Mouse (Mus musculus) activated CD4-positive, CD25-positive, alpha-beta regulatory T cell, adult 4 months (primary cell): ENCODE results near the gene Strn3. TPM values are rescaled to one million over a fixed set of nuclear protein-coding genes. Genes with fewer than 3 reads are reported as not detected.
A peak's percentile ranks its signal among the peaks of the same experiment; 100 is the strongest.
"Not testable (repeated sequence)": the region's sequence is repeated elsewhere in the genome, so short reads cannot be mapped to it uniquely, and the experiment has no call there.

Experiments
- ATAC-seq: one replicate; pipeline ENCODE4 v1.8.0; 2017
- polyA plus RNA-seq, 2 experiments: library from polyadenylated mRNA; unstranded; fragments of 100-300 nt; shearing (Covaris generic); gene quantifications; one replicate each; pipeline ENCODE4 v1.2.1; 2017

Gene Strn3
- polyA plus RNA-seq, 2 experiments from 2014 or later = 15.6 to 23.2 TPM

GRCm38 (mm10) chr12:51692870-51693269 lies 1.2 kb upstream of the Strn3 start:
- ATAC-seq = not testable (repeated sequence)

GRCm38 (mm10) chr12:51690893-51691844 lies 528 bp downstream of the Strn3 start, which contains the start of gene Ap4s1:
Gene Ap4s1, plus strand, starts transcription at chr12:51691033.
- ATAC-seq = peak; percentile 52

- ATAC-seq = no peak
Measured at GRCm38 (mm10) chr12:51688546-51688945, 3.2 kb downstream of the Strn3 start.

- ATAC-seq = no peak
Measured at GRCm38 (mm10) chr12:51678844-51679243, 12.9 kb downstream of the Strn3 start.

- no peak for ATAC-seq
Measured at GRCm38 (mm10) chr12:51676442-51676841, 15.3 kb downstream of the Strn3 start.

- no peak for ATAC-seq
Measured at GRCm38 (mm10) chr12:51673270-51673669, 18.4 kb downstream of the Strn3 start.

- no peak for ATAC-seq
Measured at GRCm38 (mm10) chr12:51671231-51671891, 20.3 kb downstream of the Strn3 start.

- ATAC-seq = peak; percentile 57
Measured at GRCm38 (mm10) chr12:51666708-51667430, 24.8 kb downstream of the Strn3 start.

- ATAC-seq = no peak
Measured at GRCm38 (mm10) chr12:51663908-51664307, 27.8 kb downstream of the Strn3 start.

- ATAC-seq = no peak
Measured at GRCm38 (mm10) chr12:51663011-51663410, 28.7 kb downstream of the Strn3 start.

- no peak for ATAC-seq
Measured at GRCm38 (mm10) chr12:51655944-51656465, 35.7 kb downstream of the Strn3 start.

GRCm38 (mm10) chr12:51649401-51649800 lies 42.3 kb downstream of the Strn3 start:
- not testable (repeated sequence) for ATAC-seq

GRCm38 (mm10) chr12:51641871-51642270 lies 49.8 kb downstream of the Strn3 start:
- no peak for ATAC-seq

GRCm38 (mm10) chr12:51636689-51637470 lies 54.8 kb downstream of the Strn3 start:
- ATAC-seq = no peak

- ATAC-seq = no peak
Measured at GRCm38 (mm10) chr12:51636260-51636659, 55.4 kb downstream of the Strn3 start.

GRCm38 (mm10) chr12:51633481-51633880 lies 58.2 kb downstream of the Strn3 start:
- no peak for ATAC-seq

GRCm38 (mm10) chr12:51623366-51623694 lies 68.4 kb downstream of the Strn3 start:
- no peak for ATAC-seq

GRCm38 (mm10) chr12:51622670-51623365 lies 68.9 kb downstream of the Strn3 start:
- no peak for ATAC-seq

GRCm38 (mm10) chr12:51621161-51621560 lies 70.5 kb downstream of the Strn3 start:
- no peak for ATAC-seq

GRCm38 (mm10) chr12:51620572-51620971 lies 71.1 kb downstream of the Strn3 start:
- no peak for ATAC-seq

- no peak for ATAC-seq
Measured at GRCm38 (mm10) chr12:51612361-51612760, 79.3 kb downstream of the Strn3 start.
